Mouse (Mus musculus): ENCODE data around the gene Gimap1.

- TF ChIP-seq POLR2A (IDR thresholded peaks at IDR 0.05; ENCODE audit: insufficient read length, low read depth) = no peak
- no peak for TF ChIP-seq E2F4 (IDR thresholded peaks at IDR 0.05; ENCODE audit: insufficient read depth)
- no peak for TF ChIP-seq POLR2AphosphoS2 (IDR thresholded peaks at IDR 0.05; ENCODE audit: insufficient read length, low read depth)
- TF ChIP-seq MAX (IDR thresholded peaks at IDR 0.05; ENCODE audit: low read depth) = no peak
- no peak for TF ChIP-seq CEBPB (IDR thresholded peaks at IDR 0.05; ENCODE audit: insufficient read depth, poor library complexity, severe bottlenecking)
- TF ChIP-seq USF1 (IDR thresholded peaks at IDR 0.05; ENCODE audit: low read depth) = no peak
- TF ChIP-seq REST (IDR thresholded peaks at IDR 0.05; ENCODE audit: insufficient read depth, insufficient read length) = no peak
- TF ChIP-seq MYOG (IDR thresholded peaks at IDR 0.05; ENCODE audit: control insufficient read depth in 1 of 3, insufficient read depth in 1 of 3, insufficient read length in 2 of 3, low read depth in 2 of 3) = no peak
- no peak for TF ChIP-seq SRF (IDR thresholded peaks at IDR 0.05; ENCODE audit: control insufficient read depth, insufficient read length, low read depth)
- no peak for TF ChIP-seq MYOD1 (IDR thresholded peaks at IDR 0.05; ENCODE audit: control insufficient read depth in 1 of 3, insufficient read length in 2 of 3, low read depth in 2 of 3)
- no peak for TF ChIP-seq TCF12 (IDR thresholded peaks at IDR 0.05; ENCODE audit: insufficient read depth, poor library complexity, severe bottlenecking)
- no peak for TF ChIP-seq TCF3 (IDR thresholded peaks at IDR 0.05; ENCODE audit: insufficient read length, low read depth)
These were observed 31.8 kb downstream of the Gimap1 start, which contains the start of gene Gimap3 for GRCm38 (mm10) chr6:48770696-48771095.
